Mouse (Mus musculus) hindbrain, postnatal 0 days (tissue): ENCODE data around the gene Atp5b. TPM values are rescaled to one million over a fixed set of nuclear protein-coding genes. Genes with fewer than 3 reads are reported as not detected.
A peak's percentile ranks its signal among the peaks of the same experiment; 100 is the strongest.

Experiments used
- ATAC-seq: fragments of 200-750 bp; cut with Nextera tagmentation; 2 replicates; pipeline ENCODE4 v1.8.0; 2017; ENCODE audit warnings: mild to moderate bottlenecking, moderate TSS enrichment, moderate library complexity
- DNase-seq: peaks from one replicate; pipeline ENCODE4 v3.0.0-alpha.2; 2015; ENCODE audit warnings: low spot score
- H3K27ac ChIP-seq: fragments of 300-500 bp; sonication (generic); 2 replicates; pipeline ENCODE4 v1.5.1; 2014; ENCODE audit warnings: mild to moderate bottlenecking
- H3K27me3 ChIP-seq: fragments of 300-500 bp; sonication (generic); 2 replicates; pipeline ENCODE4 v1.6.1; 2014; ENCODE audit warnings: low read length, mixed read lengths; ENCODE audit not compliant: insufficient read depth
- H3K36me3 ChIP-seq: fragments of 300-500 bp; sonication (generic); 2 replicates; pipeline ENCODE4 v1.6.1; 2014; ENCODE audit warnings: low read length, mixed read lengths; ENCODE audit not compliant: insufficient read depth
- H3K4me1 ChIP-seq: fragments of 300-500 bp; sonication (generic); 2 replicates; pipeline ENCODE4 v1.6.1; 2014; ENCODE audit warnings: antibody characterized with exemption, low read length, mixed read lengths; ENCODE audit not compliant: insufficient read depth
- H3K4me2 ChIP-seq: fragments of 300-500 bp; sonication (generic); 2 replicates; pipeline ENCODE4 v1.6.1; 2014; ENCODE audit warnings: low read depth, mild to moderate bottlenecking, low read length, moderate library complexity, mixed read lengths
- H3K4me3 ChIP-seq: fragments of 300-500 bp; sonication (generic); 2 replicates; pipeline ENCODE4 v1.5.1; 2014; ENCODE audit warnings: low read length
- H3K9ac ChIP-seq: fragments of 300-500 bp; sonication (generic); replicated peaks from 2 replicates; pipeline ENCODE4 v1.6.1; 2014; ENCODE audit warnings: mild to moderate bottlenecking, low read length, moderate library complexity, mixed read lengths
- H3K9me3 ChIP-seq: fragments of 300-500 bp; sonication (generic); 2 replicates; pipeline ENCODE4 v1.6.1; 2016; ENCODE audit warnings: low read length, mixed read lengths
- CTCF ChIP-seq: IDR thresholded peaks from 2 replicates; pipeline ENCODE4 v1.5.1; 2016; ENCODE audit warnings: antibody characterized with exemption, control low read depth, low read depth
- WGBS: fragments of 180-500 bp; shearing (Covaris S2); extraction: QIAGEN DNeasy Blood & Tissue Kit; methylation state at CpG from one replicate; pipeline ENCODE4 v1.1.7; 2014; 5-methylcytosine and 5-hydroxymethylcytosine counted together
- microRNA counts: library from miRNA; unstranded; fragments of <30 nt; microRNA quantifications from one replicate; lab custom pipeline; 2015
- microRNA-seq, 2 experiments: library from miRNA; unstranded; fragments of <30 nt; microRNA quantifications; one replicate each; pipeline ENCODE4; 2016
- polyA plus RNA-seq: library from polyadenylated mRNA; unstranded; fragments of >200 nt; fragmentation: Nextera tagmentation; extraction: Ambion mirVana; gene quantifications from 2 replicates; pipeline ENCODE4 v1.2.1, GENCODE M21; 2015
- total RNA-seq: library from RNA; depleted of rRNA; stranded (reverse); fragments of >200 nt; gene quantifications from 2 replicates; pipeline ENCODE4 v1.2.3, GENCODE M21; 2014; rRNA removed

The Atp5b gene
- total and polyA plus RNA-seq, 2 experiments from 2014 or later, result 2,401 to 6,623 TPM

GRCm38 (mm10) chr10:128125951-128126350 lies 42.9 kb downstream of the Atp5b start:
- no peak overlapping the region for H3K4me2 ChIP-seq
- no peak overlapping the region for H3K9ac ChIP-seq
- DNase-seq (no peak), ATAC-seq (no peak)
- TF ChIP-seq CTCF, result no peak
- no peak overlapping the region for H3K4me3 ChIP-seq
- no peaks in the 10 kb centered on the region for H3K4me1 ChIP-seq
- H3K36me3 ChIP-seq, result peaks cover 83% of the 10 kb centered on the region
- H3K27ac ChIP-seq, result no peak overlapping the region
- H3K27me3 ChIP-seq, result no peaks in the 10 kb centered on the region
- WGBS, result 90% methylated on average over 14 of the region's 14 CpGs
- no peaks in the 10 kb centered on the region for H3K9me3 ChIP-seq

- Histone ChIP-seq H3K9ac (no peak overlapping the region), H3K9me3 (no peaks in the 10 kb centered on the region), H3K4me2 (no peak overlapping the region), H3K27me3 (no peaks in the 10 kb centered on the region), H3K4me3 (no peak overlapping the region), H3K27ac (no peak overlapping the region), H3K4me1 (no peaks in the 10 kb centered on the region), H3K36me3 (peaks cover 68% of the 10 kb centered on the region)
- TF ChIP-seq CTCF, result no peak
- WGBS, result 69% methylated on average over 5 of the region's 5 CpGs
- ATAC-seq, result no peak
- DNase-seq, result no peak
Observed at GRCm38 (mm10) chr10:128127497-128127896, 44.4 kb downstream of the Atp5b start.

- Histone ChIP-seq H3K9me3 (no peaks in the 10 kb centered on the region), H3K27ac (no peak overlapping the region), H3K27me3 (no peaks in the 10 kb centered on the region), H3K4me1 (no peaks in the 10 kb centered on the region), H3K9ac (no peak overlapping the region), H3K36me3 (peaks cover 61% of the 10 kb centered on the region), H3K4me2 (no peak overlapping the region), H3K4me3 (no peak overlapping the region)
- ATAC-seq (0 out of 2 replicates have a peak, but pooled peaks have one; percentile 27), DNase-seq (no peak)
- no peak for TF ChIP-seq CTCF
- 89% methylated on average over 8 of the region's 8 CpGs for WGBS
Observed at GRCm38 (mm10) chr10:128128143-128128542, 45.1 kb downstream of the Atp5b start.

GRCm38 (mm10) chr10:128131297-128131696 lies 48.2 kb downstream of the Atp5b start:
- no peaks in the 10 kb centered on the region for H3K27me3 ChIP-seq
- H3K27ac ChIP-seq, result no peak overlapping the region
- no peak for ATAC-seq
- no peak overlapping the region for H3K4me2 ChIP-seq
- H3K36me3 ChIP-seq, result peaks cover 31% of the 10 kb centered on the region
- H3K4me1 ChIP-seq, result no peaks in the 10 kb centered on the region
- H3K9ac ChIP-seq, result no peak overlapping the region
- H3K4me3 ChIP-seq, result no peak overlapping the region
- 81% methylated on average over 3 of the region's 3 CpGs for WGBS
- no peak for TF ChIP-seq CTCF
- DNase-seq, result no peak
- H3K9me3 ChIP-seq, result no peaks in the 10 kb centered on the region

- TF ChIP-seq CTCF, result no peak
- Histone ChIP-seq H3K27ac (no peak overlapping the region), H3K4me3 (no peak overlapping the region), H3K36me3 (peaks cover 26% of the 10 kb centered on the region), H3K9ac (no peak overlapping the region), H3K9me3 (no peaks in the 10 kb centered on the region), H3K4me1 (no peaks in the 10 kb centered on the region), H3K27me3 (no peaks in the 10 kb centered on the region), H3K4me2 (no peak overlapping the region)
- no peak for DNase-seq
- ATAC-seq, result peak; percentile 27; the same call in 1 of the 2 replicates
Observed at GRCm38 (mm10) chr10:128131812-128132211, 48.7 kb downstream of the Atp5b start.

GRCm38 (mm10) chr10:128133650-128134332 lies 50.7 kb downstream of the Atp5b start:
- no peaks in the 10 kb centered on the region for H3K27me3 ChIP-seq
- DNase-seq (peak; percentile 27), ATAC-seq (peak; percentile 50)
- H3K4me1 ChIP-seq, result no peaks in the 10 kb centered on the region
- H3K27ac ChIP-seq, result peak overlapping the region; percentile 23
- H3K4me3 ChIP-seq, result no peak overlapping the region
- no peak overlapping the region for H3K9ac ChIP-seq
- H3K4me2 ChIP-seq, result peak overlapping the region; percentile 4; the same call in 1 of the 2 replicates
- no peak for TF ChIP-seq CTCF
- no peaks in the 10 kb centered on the region for H3K9me3 ChIP-seq
- WGBS, result 20% methylated on average over 13 of the region's 13 CpGs
- H3K36me3 ChIP-seq, result 0 out of 2 replicates have a peak, but pooled peaks cover 13% of the 10 kb centered on the region

GRCm38 (mm10) chr10:128135374-128135773 lies 52.3 kb downstream of the Atp5b start:
- Histone ChIP-seq H3K4me2 (no peak overlapping the region), H3K9ac (no peak overlapping the region), H3K36me3 (0 out of 2 replicates have a peak, but pooled peaks cover 1% of the 10 kb centered on the region), H3K27ac (no peak overlapping the region), H3K27me3 (no peaks in the 10 kb centered on the region), H3K4me3 (no peak overlapping the region), H3K9me3 (no peaks in the 10 kb centered on the region), H3K4me1 (no peaks in the 10 kb centered on the region)
- 93% methylated on average over 6 of the region's 6 CpGs for WGBS
- DNase-seq (no peak), ATAC-seq (no peak)
- no peak for TF ChIP-seq CTCF

MicroRNAs encoded within 50 kb of the gene (microRNA counts, 519-probe panel; counts per million panel counts)
- 2,369 counts per million, percentile 35 among the panel's probes with 10 or more counts for microRNA mmu-miR-677 (lab: Ali Mortazavi, UCI)

Small RNA genes within 50 kb of the gene (microRNA-seq; reads per million reads assigned to microRNA genes)
- 19.2 to 21.1 reads per million in 2 experiments for gene Mir677

Other genes starting within 250 kb of the Atp5b start
- not detected in 2 replicates for gene Rdh19, start 233.3 kb upstream of the Atp5b start, total RNA-seq
- not detected in 2 replicates for gene Rdh19, start 233.3 kb upstream of the Atp5b start, polyA plus RNA-seq
- gene Rdh16f2, start 216.8 kb upstream of the Atp5b start, total RNA-seq, result not detected in 2 replicates
- gene Rdh16f2, start 216.8 kb upstream of the Atp5b start, polyA plus RNA-seq, result not detected in 2 replicates
- gene Rdh7, start 194.5 kb upstream of the Atp5b start, total RNA-seq, result not detected in 2 replicates
- gene Rdh7, start 194.5 kb upstream of the Atp5b start, polyA plus RNA-seq, result not detected in 2 replicates
- not detected in 2 replicates for gene Sdr9c7, start 184.8 kb upstream of the Atp5b start, total RNA-seq
- gene Sdr9c7, start 184.8 kb upstream of the Atp5b start, polyA plus RNA-seq, result not detected in 2 replicates
- not detected in 2 replicates for gene Hsd17b6, start 75.7 kb upstream of the Atp5b start, total RNA-seq
- gene Hsd17b6, start 75.7 kb upstream of the Atp5b start, polyA plus RNA-seq, result not detected in 2 replicates
- 15.2 and 19.6 TPM in 2 replicates for gene Prim1, start 68.1 kb upstream of the Atp5b start, total RNA-seq
- gene Prim1, start 68.1 kb upstream of the Atp5b start, polyA plus RNA-seq, result 33.3 and 36.1 TPM in 2 replicates
- gene Naca, start 47.7 kb upstream of the Atp5b start, total RNA-seq, result 295 and 315 TPM in 2 replicates
- 450 and 463 TPM in 2 replicates for gene Naca, start 47.7 kb upstream of the Atp5b start, polyA plus RNA-seq
- gene Ptges3, start 24.3 kb upstream of the Atp5b start, total RNA-seq, result 81.6 and 87.7 TPM in 2 replicates
- 417 and 428 TPM in 2 replicates for gene Ptges3, start 24.3 kb upstream of the Atp5b start, polyA plus RNA-seq
- gene Baz2a, start 8.3 kb downstream of the Atp5b start, total RNA-seq, result 14.3 and 15.0 TPM in 2 replicates
- 10.2 and 10.6 TPM in 2 replicates for gene Baz2a, start 8.3 kb downstream of the Atp5b start, polyA plus RNA-seq
- 11.7 and 13.2 TPM in 2 replicates for gene Rbms2, start 97.0 kb downstream of the Atp5b start, total RNA-seq
- gene Rbms2, start 97.0 kb downstream of the Atp5b start, polyA plus RNA-seq, result 7.3 and 8.9 TPM in 2 replicates
- gene Gls2, start 111.2 kb downstream of the Atp5b start, total RNA-seq, result 1.9 and 6.4 TPM in 2 replicates
- 1.7 and 2.4 TPM in 2 replicates for gene Gls2, start 111.2 kb downstream of the Atp5b start, polyA plus RNA-seq
- 25.8 and 29.6 TPM in 2 replicates for gene Spryd4, start 128.5 kb downstream of the Atp5b start, total RNA-seq
- 22.3 and 24.5 TPM in 2 replicates for gene Spryd4, start 128.5 kb downstream of the Atp5b start, polyA plus RNA-seq
- gene Mip, start 142.6 kb downstream of the Atp5b start, total RNA-seq, result 0.21 and 0.25 TPM in 2 replicates
- not detected in 2 replicates for gene Mip, start 142.6 kb downstream of the Atp5b start, polyA plus RNA-seq
- gene Timeless, start 148.8 kb downstream of the Atp5b start, total RNA-seq, result 13.0 and 15.6 TPM in 2 replicates
- gene Timeless, start 148.8 kb downstream of the Atp5b start, polyA plus RNA-seq, result 15.2 and 17.0 TPM in 2 replicates
- gene Apon, start 170.8 kb downstream of the Atp5b start, total RNA-seq, result not detected in 2 replicates
- not detected in 2 replicates for gene Apon, start 170.8 kb downstream of the Atp5b start, polyA plus RNA-seq
- 0.50 TPM in 1 of 2 replicates, not detected in the other for gene Apof, start 185.4 kb downstream of the Atp5b start, total RNA-seq
- 0.23 and 0.41 TPM in 2 replicates for gene Apof, start 185.4 kb downstream of the Atp5b start, polyA plus RNA-seq
- gene Stat2, start 187.3 kb downstream of the Atp5b start, total RNA-seq, result 7.5 and 8.5 TPM in 2 replicates
- 9.7 and 12.8 TPM in 2 replicates for gene Stat2, start 187.3 kb downstream of the Atp5b start, polyA plus RNA-seq
- gene Il23a, start 215.5 kb downstream of the Atp5b start, total RNA-seq, result 0.50 TPM in 1 of 2 replicates, not detected in the other
- gene Il23a, start 215.5 kb downstream of the Atp5b start, polyA plus RNA-seq, result 0.35 and 0.73 TPM in 2 replicates
- gene Pan2, start 220.1 kb downstream of the Atp5b start, total RNA-seq, result 21.2 and 25.2 TPM in 2 replicates
- gene Pan2, start 220.1 kb downstream of the Atp5b start, polyA plus RNA-seq, result 14.3 and 16.4 TPM in 2 replicates
- 42.9 and 73.3 TPM in 2 replicates for gene Cnpy2, start 239.2 kb downstream of the Atp5b start, total RNA-seq
- 186 and 189 TPM in 2 replicates for gene Cnpy2, start 239.2 kb downstream of the Atp5b start, polyA plus RNA-seq